Mouse (Mus musculus): Measurements from ENCODE around the gene Hs6st3. TPM values are rescaled to one million over a fixed set of nuclear protein-coding genes. Genes with fewer than 3 reads are reported as not detected.

Gene Hs6st3
- polyA plus RNA-seq, 1 experiment from 2014 or later = not detected

- no peak for ATAC-seq
- Histone ChIP-seq H3K36me3 (ENCODE audit: control insufficient read depth, insufficient read depth, low read length) (no peaks in the 10 kb centered on the region), H3K9me3 (ENCODE audit: control insufficient read depth, low read length) (no peaks in the 10 kb centered on the region), H3K4me3 (ENCODE audit: low read length) (no peak overlapping the region), H3K27me3 (replicated peaks; ENCODE audit: control insufficient read depth, insufficient read depth, low read length) (no peaks in the 10 kb centered on the region), H3K4me1 (ENCODE audit: control insufficient read depth, insufficient read depth, low read length) (no peaks in the 10 kb centered on the region), H3K27ac (ENCODE audit: low read length) (no peak overlapping the region), H3K9ac (ENCODE audit: low read depth, low read length) (no peak overlapping the region), H3K4me2 (ENCODE audit: low read depth, low read length) (no peak overlapping the region)
- WGBS = 70% methylated on average over 8 of the region's 8 CpGs
These were observed 231.1 kb downstream of the Hs6st3 start for GRCm38 (mm10) chr14:119369274-119369673.

- H3K9me3 ChIP-seq (ENCODE audit: control insufficient read depth, low read length) = no peaks in the 10 kb centered on the region
- no peaks in the 10 kb centered on the region for H3K4me1 ChIP-seq (ENCODE audit: control insufficient read depth, insufficient read depth, low read length)
- H3K9ac ChIP-seq (ENCODE audit: low read depth, low read length) = no peak overlapping the region
- no peak overlapping the region for H3K4me3 ChIP-seq (ENCODE audit: low read length)
- no peak overlapping the region for H3K27ac ChIP-seq (ENCODE audit: low read length)
- 75% methylated on average over 7 of the region's 7 CpGs for WGBS
- no peak for ATAC-seq
- H3K27me3 ChIP-seq (replicated peaks; ENCODE audit: control insufficient read depth, insufficient read depth, low read length) = no peaks in the 10 kb centered on the region
- H3K4me2 ChIP-seq (ENCODE audit: low read depth, low read length) = no peak overlapping the region
- no peaks in the 10 kb centered on the region for H3K36me3 ChIP-seq (ENCODE audit: control insufficient read depth, insufficient read depth, low read length)
These were observed 231.9 kb downstream of the Hs6st3 start for GRCm38 (mm10) chr14:119370013-119370412.

- no peaks in the 10 kb centered on the region for H3K4me1 ChIP-seq (ENCODE audit: control insufficient read depth, insufficient read depth, low read length)
- peak; percentile 71 for ATAC-seq
- H3K4me2 ChIP-seq (ENCODE audit: low read depth, low read length) = no peak overlapping the region
- no peaks in the 10 kb centered on the region for H3K9me3 ChIP-seq (ENCODE audit: control insufficient read depth, low read length)
- H3K4me3 ChIP-seq (ENCODE audit: low read length) = no peak overlapping the region
- 46% methylated on average over 2 of the region's 2 CpGs for WGBS
- H3K27me3 ChIP-seq (replicated peaks; ENCODE audit: control insufficient read depth, insufficient read depth, low read length) = no peaks in the 10 kb centered on the region
- no peak overlapping the region for H3K27ac ChIP-seq (ENCODE audit: low read length)
- no peaks in the 10 kb centered on the region for H3K36me3 ChIP-seq (ENCODE audit: control insufficient read depth, insufficient read depth, low read length)
- no peak overlapping the region for H3K9ac ChIP-seq (ENCODE audit: low read depth, low read length)
These were observed 241.2 kb downstream of the Hs6st3 start for GRCm38 (mm10) chr14:119379303-119379702.

GRCm38 (mm10) chr14:119401618-119402017, 263.5 kb downstream of the Hs6st3 start:
- no peak overlapping the region for H3K4me3 ChIP-seq (ENCODE audit: low read length)
- H3K4me1 ChIP-seq (ENCODE audit: control insufficient read depth, insufficient read depth, low read length) = no peaks in the 10 kb centered on the region
- H3K36me3 ChIP-seq (ENCODE audit: control insufficient read depth, insufficient read depth, low read length) = no peaks in the 10 kb centered on the region
- H3K27ac ChIP-seq (ENCODE audit: low read length) = no peak overlapping the region
- no peaks in the 10 kb centered on the region for H3K9me3 ChIP-seq (ENCODE audit: control insufficient read depth, low read length)
- no peak overlapping the region for H3K9ac ChIP-seq (ENCODE audit: low read depth, low read length)
- no peaks in the 10 kb centered on the region for H3K27me3 ChIP-seq (replicated peaks; ENCODE audit: control insufficient read depth, insufficient read depth, low read length)
- ATAC-seq = no peak
- 87% methylated on average over 10 of the region's 10 CpGs for WGBS
- H3K4me2 ChIP-seq (ENCODE audit: low read depth, low read length) = no peak overlapping the region

GRCm38 (mm10) chr14:119409334-119410050, 271.4 kb downstream of the Hs6st3 start:
- no peaks in the 10 kb centered on the region for H3K36me3 ChIP-seq (ENCODE audit: control insufficient read depth, insufficient read depth, low read length)
- no peak overlapping the region for H3K27ac ChIP-seq (ENCODE audit: low read length)
- WGBS = 78% methylated on average over 11 of the region's 11 CpGs
- H3K9ac ChIP-seq (ENCODE audit: low read depth, low read length) = no peak overlapping the region
- ATAC-seq = no peak
- no peaks in the 10 kb centered on the region for H3K27me3 ChIP-seq (replicated peaks; ENCODE audit: control insufficient read depth, insufficient read depth, low read length)
- H3K9me3 ChIP-seq (ENCODE audit: control insufficient read depth, low read length) = no peaks in the 10 kb centered on the region
- no peaks in the 10 kb centered on the region for H3K4me1 ChIP-seq (ENCODE audit: control insufficient read depth, insufficient read depth, low read length)
- no peak overlapping the region for H3K4me2 ChIP-seq (ENCODE audit: low read depth, low read length)
- H3K4me3 ChIP-seq (ENCODE audit: low read length) = no peak overlapping the region

- no peaks in the 10 kb centered on the region for H3K4me1 ChIP-seq (ENCODE audit: control insufficient read depth, insufficient read depth, low read length)
- H3K9ac ChIP-seq (ENCODE audit: low read depth, low read length) = no peak overlapping the region
- H3K36me3 ChIP-seq (ENCODE audit: control insufficient read depth, insufficient read depth, low read length) = no peaks in the 10 kb centered on the region
- 90% methylated on average over 5 of the region's 5 CpGs for WGBS
- no peak overlapping the region for H3K27ac ChIP-seq (ENCODE audit: low read length)
- H3K9me3 ChIP-seq (ENCODE audit: control insufficient read depth, low read length) = no peaks in the 10 kb centered on the region
- no peaks in the 10 kb centered on the region for H3K27me3 ChIP-seq (replicated peaks; ENCODE audit: control insufficient read depth, insufficient read depth, low read length)
- no peak overlapping the region for H3K4me3 ChIP-seq (ENCODE audit: low read length)
- ATAC-seq = no peak
- H3K4me2 ChIP-seq (ENCODE audit: low read depth, low read length) = no peak overlapping the region
These were observed 284.8 kb downstream of the Hs6st3 start for GRCm38 (mm10) chr14:119422894-119423293.

GRCm38 (mm10) chr14:119450471-119450870, 312.3 kb downstream of the Hs6st3 start:
- H3K27me3 ChIP-seq (replicated peaks; ENCODE audit: control insufficient read depth, insufficient read depth, low read length) = no peaks in the 10 kb centered on the region
- H3K4me1 ChIP-seq (ENCODE audit: control insufficient read depth, insufficient read depth, low read length) = no peaks in the 10 kb centered on the region
- ATAC-seq = no peak
- no peak overlapping the region for H3K4me2 ChIP-seq (ENCODE audit: low read depth, low read length)
- no peaks in the 10 kb centered on the region for H3K36me3 ChIP-seq (ENCODE audit: control insufficient read depth, insufficient read depth, low read length)
- H3K9ac ChIP-seq (ENCODE audit: low read depth, low read length) = no peak overlapping the region
- no peaks in the 10 kb centered on the region for H3K9me3 ChIP-seq (ENCODE audit: control insufficient read depth, low read length)
- no peak overlapping the region for H3K27ac ChIP-seq (ENCODE audit: low read length)
- WGBS = 31% methylated on average over 4 of the region's 4 CpGs
- no peak overlapping the region for H3K4me3 ChIP-seq (ENCODE audit: low read length)

- H3K9me3 ChIP-seq (ENCODE audit: control insufficient read depth, low read length) = no peaks in the 10 kb centered on the region
- H3K4me2 ChIP-seq (ENCODE audit: low read depth, low read length) = no peak overlapping the region
- no peak overlapping the region for H3K4me3 ChIP-seq (ENCODE audit: low read length)
- H3K9ac ChIP-seq (ENCODE audit: low read depth, low read length) = no peak overlapping the region
- no peaks in the 10 kb centered on the region for H3K4me1 ChIP-seq (ENCODE audit: control insufficient read depth, insufficient read depth, low read length)
- H3K27me3 ChIP-seq (replicated peaks; ENCODE audit: control insufficient read depth, insufficient read depth, low read length) = no peaks in the 10 kb centered on the region
- H3K36me3 ChIP-seq (ENCODE audit: control insufficient read depth, insufficient read depth, low read length) = no peaks in the 10 kb centered on the region
- ATAC-seq = no peak
- H3K27ac ChIP-seq (ENCODE audit: low read length) = no peak overlapping the region
These were observed 313.5 kb downstream of the Hs6st3 start for GRCm38 (mm10) chr14:119451594-119451993.

- no peaks in the 10 kb centered on the region for H3K9me3 ChIP-seq (ENCODE audit: control insufficient read depth, low read length)
- no peak for ATAC-seq
- H3K27me3 ChIP-seq (replicated peaks; ENCODE audit: control insufficient read depth, insufficient read depth, low read length) = no peaks in the 10 kb centered on the region
- H3K9ac ChIP-seq (ENCODE audit: low read depth, low read length) = no peak overlapping the region
- H3K36me3 ChIP-seq (ENCODE audit: control insufficient read depth, insufficient read depth, low read length) = no peaks in the 10 kb centered on the region
- no peak overlapping the region for H3K4me2 ChIP-seq (ENCODE audit: low read depth, low read length)
- no peak overlapping the region for H3K4me3 ChIP-seq (ENCODE audit: low read length)
- no peaks in the 10 kb centered on the region for H3K4me1 ChIP-seq (ENCODE audit: control insufficient read depth, insufficient read depth, low read length)
- no peak overlapping the region for H3K27ac ChIP-seq (ENCODE audit: low read length)
These were observed 314.2 kb downstream of the Hs6st3 start for GRCm38 (mm10) chr14:119452382-119452781.

GRCm38 (mm10) chr14:119452797-119453196, 314.7 kb downstream of the Hs6st3 start:
- H3K4me1 ChIP-seq (ENCODE audit: control insufficient read depth, insufficient read depth, low read length) = no peaks in the 10 kb centered on the region
- 85% methylated on average over 3 of the region's 3 CpGs for WGBS

More at GRCm38 (mm10) chr14:119452797-119453196, 314.7 kb downstream of the Hs6st3 start:
- Histone ChIP-seq H3K4me3 (ENCODE audit: low read length) (no peak overlapping the region), H3K4me2 (ENCODE audit: low read depth, low read length) (no peak overlapping the region), H3K9me3 (ENCODE audit: control insufficient read depth, low read length) (no peaks in the 10 kb centered on the region), H3K27me3 (replicated peaks; ENCODE audit: control insufficient read depth, insufficient read depth, low read length) (no peaks in the 10 kb centered on the region), H3K27ac (ENCODE audit: low read length) (no peak overlapping the region), H3K36me3 (ENCODE audit: control insufficient read depth, insufficient read depth, low read length) (no peaks in the 10 kb centered on the region), H3K9ac (ENCODE audit: low read depth, low read length) (no peak overlapping the region)
- ATAC-seq = no peak

Data from intestine, embryonic 16.5 days (tissue).